Mouse (Mus musculus): ENCODE data around the gene Acot6. TPM values are rescaled to one million over a fixed set of nuclear protein-coding genes. Genes with fewer than 3 reads are reported as not detected.

The Acot6 gene
- polyA plus RNA-seq, 1 experiment = 0.62 TPM

- Histone ChIP-seq H3K4me1 (ENCODE audit: control insufficient read depth, insufficient read depth, low read length) (no peaks in the 10 kb centered on the region), H3K4me3 (replicated peaks; ENCODE audit: control insufficient read depth, low read depth, low read length) (no peak overlapping the region), H3K27ac (ENCODE audit: control insufficient read depth, insufficient read depth, low read depth, low read length, poor library complexity) (no peak overlapping the region)
- WGBS = 93% methylated on average over 8 of the region's 8 CpGs
- TF ChIP-seq CTCF (IDR thresholded peaks at IDR 0.05; ENCODE audit: control insufficient read depth, insufficient read depth, low read length) (no peak), POLR2A (IDR thresholded peaks at IDR 0.05; ENCODE audit: borderline replicate concordance, control insufficient read depth, low read depth, low read length) (no peak)
These were observed 60.0 kb downstream of the Acot6 start for GRCm38 (mm10) chr12:84160491-84160890.

Other genes with a start within 250 kb of the Acot6 start
- 6.0 and 15.1 TPM in 2 replicates for gene Numb, start 178.7 kb upstream of the Acot6 start, polyA plus RNA-seq (2011; ENCODE audit: insufficient read depth, insufficient read length, low replicate concordance, missing spikeins)
- gene Riox1, start 150.0 kb upstream of the Acot6 start, polyA plus RNA-seq (2011; ENCODE audit: insufficient read depth, insufficient read length, low replicate concordance, missing spikeins) = 7.0 and 15.2 TPM in 2 replicates
- not detected in 2 replicates for gene Heatr4, start 115.8 kb upstream of the Acot6 start, polyA plus RNA-seq (2011; ENCODE audit: insufficient read depth, insufficient read length, low replicate concordance, missing spikeins)
- gene Acot2, start 112.8 kb upstream of the Acot6 start, polyA plus RNA-seq (2011; ENCODE audit: insufficient read depth, insufficient read length, low replicate concordance, missing spikeins) = 1.2 and 3.5 TPM in 2 replicates
- 4.9 and 15.5 TPM in 2 replicates for gene Acot1, start 91.2 kb upstream of the Acot6 start, polyA plus RNA-seq (2011; ENCODE audit: insufficient read depth, insufficient read length, low replicate concordance, missing spikeins)
- 0.32 and 2.4 TPM in 2 replicates for gene Acot4, start 62.3 kb upstream of the Acot6 start, polyA plus RNA-seq (2011; ENCODE audit: insufficient read depth, insufficient read length, low replicate concordance, missing spikeins)
- not detected in 2 replicates for gene Gm49366, start 61.7 kb upstream of the Acot6 start, polyA plus RNA-seq (2011; ENCODE audit: insufficient read depth, insufficient read length, low replicate concordance, missing spikeins)
- not detected in 2 replicates for gene Acot3, start 48.5 kb upstream of the Acot6 start, polyA plus RNA-seq (2011; ENCODE audit: insufficient read depth, insufficient read length, low replicate concordance, missing spikeins)
- not detected in 2 replicates for gene Acot5, start 31.3 kb upstream of the Acot6 start, polyA plus RNA-seq (2011; ENCODE audit: insufficient read depth, insufficient read length, low replicate concordance, missing spikeins)
- gene Dnal1, start 13.7 kb downstream of the Acot6 start, polyA plus RNA-seq (2011; ENCODE audit: insufficient read depth, insufficient read length, low replicate concordance, missing spikeins) = 0.60 and 1.7 TPM in 2 replicates
- 1.8 and 2.8 TPM in 2 replicates for gene Pnma1, start 47.8 kb downstream of the Acot6 start, polyA plus RNA-seq (2011; ENCODE audit: insufficient read depth, insufficient read length, low replicate concordance, missing spikeins)
- 12.5 and 20.0 TPM in 2 replicates for gene Elmsan1, start 118.2 kb downstream of the Acot6 start, polyA plus RNA-seq (2011; ENCODE audit: insufficient read depth, insufficient read length, low replicate concordance, missing spikeins)
- gene Ptgr2, start 184.6 kb downstream of the Acot6 start, polyA plus RNA-seq (2011; ENCODE audit: insufficient read depth, insufficient read length, low replicate concordance, missing spikeins) = 17.8 and 25.3 TPM in 2 replicates
- 29.1 and 31.8 TPM in 2 replicates for gene Zfp410, start 216.2 kb downstream of the Acot6 start, polyA plus RNA-seq (2011; ENCODE audit: insufficient read depth, insufficient read length, low replicate concordance, missing spikeins)